Mouse (Mus musculus) C2C12 (cell line): ENCODE results near the gene Usp44.

Experiments
- CEBPB ChIP-seq: IDR thresholded peaks from one replicate; pipeline ENCODE4 v1.6.1; 2011; ENCODE audit warnings: low read depth, mild to moderate bottlenecking, control low read depth, moderate library complexity
- CTCF ChIP-seq: IDR thresholded peaks from one replicate; pipeline ENCODE4 v1.5.1; 2011; ENCODE audit not compliant: control insufficient read depth, insufficient read depth, insufficient read length
- FOSL1 ChIP-seq: IDR thresholded peaks from one replicate; pipeline ENCODE4 v1.8.0; 2011; ENCODE audit warnings: mild to moderate bottlenecking, low read length; ENCODE audit not compliant: poor library complexity, insufficient read depth, severe bottlenecking
- MAX ChIP-seq: IDR thresholded peaks from one replicate; pipeline ENCODE4 v1.6.1; 2011; ENCODE audit warnings: mild to moderate bottlenecking, control low read depth
- MYOD1 ChIP-seq: IDR thresholded peaks from one replicate; pipeline ENCODE4 v1.6.1; 2011; ENCODE audit warnings: low read depth; ENCODE audit not compliant: control insufficient read depth, insufficient read length
- MYOG ChIP-seq: IDR thresholded peaks from one replicate; pipeline ENCODE4 v1.6.1; 2011; ENCODE audit not compliant: control insufficient read depth, insufficient read length; ENCODE audit errors: extremely low read depth
- USF1 ChIP-seq: IDR thresholded peaks from one replicate; pipeline ENCODE4 v1.6.1; 2011; ENCODE audit warnings: low read depth, mild to moderate bottlenecking, control low read depth, moderate library complexity

DNA sequence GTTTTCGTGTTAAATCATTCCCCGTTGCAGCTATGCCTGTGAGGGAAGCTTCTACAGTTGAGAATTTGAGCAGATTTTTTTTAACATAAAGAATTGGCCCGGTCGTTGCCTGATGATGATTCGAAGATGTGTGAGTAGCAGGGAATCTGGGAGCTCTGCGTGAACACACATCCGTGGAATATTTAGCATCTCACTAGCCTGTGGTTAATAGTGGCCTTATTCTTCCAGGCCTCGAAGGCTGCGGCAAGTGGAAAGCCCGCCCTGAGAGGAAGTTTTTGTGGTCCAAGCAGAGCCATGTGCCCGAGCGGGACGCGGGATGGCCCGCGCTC is 2.0 kb downstream of the Usp44 start:
- no peak for TF ChIP-seq MYOG
- TF ChIP-seq CTCF: no peak
- TF ChIP-seq MAX: peak; percentile 63
- TF ChIP-seq FOSL1: no peak
- TF ChIP-seq USF1: no peak
- no peak for TF ChIP-seq CEBPB
- no peak for TF ChIP-seq MYOD1
